Mouse (Mus musculus) WW6 (cell line): Measurements from ENCODE around the gene Srcap.
"Not testable (repeated sequence)": the region's sequence is repeated elsewhere in the genome, so short reads cannot be mapped to it uniquely, and the experiment has no call there.

Experiments used
- DNase-seq: peaks from one replicate; pipeline ENCODE4 v3.0.0-alpha.2; 2013; ENCODE audit warnings: low read depth, low spot score

Gene Srcap

GRCm38 (mm10) chr7:127489982-127490381 lies 21.8 kb upstream of the Srcap start:
- no peak for DNase-seq

DNA sequence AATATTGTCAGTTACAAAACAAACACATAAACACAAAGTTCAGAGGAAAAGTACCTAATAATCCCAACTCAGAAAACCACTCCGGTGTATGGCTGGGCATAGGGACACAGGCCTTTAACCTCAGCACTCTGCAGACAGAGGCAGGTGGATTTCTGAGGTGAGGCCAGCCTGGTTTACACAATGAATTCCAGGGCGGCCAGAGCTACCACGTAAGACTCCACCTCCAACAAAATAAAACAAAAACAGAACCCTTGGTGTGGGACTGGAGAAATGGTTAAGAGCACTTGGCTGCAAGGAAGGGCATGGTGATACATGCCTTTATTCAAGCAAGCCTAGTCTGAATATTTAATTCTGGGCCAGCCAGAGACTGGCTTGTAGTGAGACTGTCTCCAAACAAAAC lies 19.9 kb upstream of the Srcap start:
- DNase-seq = no peak

GRCm38 (mm10) chr7:127494648-127495047 lies 17.1 kb upstream of the Srcap start:
- no peak for DNase-seq

DNA sequence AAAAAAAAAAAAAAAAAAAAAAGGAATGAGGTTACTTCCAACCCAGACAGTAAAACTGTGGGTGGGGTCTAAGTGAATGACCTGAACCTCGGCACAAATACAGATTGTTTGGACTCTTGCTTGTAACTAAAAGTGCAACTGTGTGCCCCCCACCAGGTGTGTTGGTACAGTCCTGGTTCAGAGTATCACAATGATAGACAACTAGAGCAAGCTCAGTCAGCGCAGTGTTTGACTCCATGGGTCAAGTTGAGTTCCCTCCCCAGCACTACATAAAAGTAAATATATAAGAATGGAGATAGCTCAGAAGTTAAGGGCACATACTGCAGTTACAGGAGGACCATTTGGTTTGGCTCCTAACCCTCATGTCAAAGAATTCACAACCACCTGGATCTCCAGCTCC lies 14.4 kb upstream of the Srcap start:
- no peak for DNase-seq

DNA sequence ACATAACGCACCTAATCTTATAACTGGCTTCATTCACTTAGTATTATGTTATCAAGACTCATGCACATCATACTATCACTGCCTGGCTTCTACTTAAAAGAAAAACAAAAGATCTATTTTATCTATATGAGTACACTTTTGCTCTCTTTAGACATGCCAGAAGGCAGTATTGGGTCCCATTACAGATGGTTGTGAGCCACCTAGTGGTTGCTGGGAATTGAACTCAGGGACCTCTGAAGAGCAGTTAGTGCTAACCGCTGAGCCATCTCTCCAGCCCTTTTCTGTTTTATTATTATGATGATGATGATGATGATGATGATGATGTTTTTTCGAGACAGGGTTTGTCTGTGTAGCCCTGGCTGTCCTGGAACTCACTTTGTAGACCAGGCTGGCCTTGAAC lies 13.4 kb upstream of the Srcap start:
- DNase-seq = no peak

DNA sequence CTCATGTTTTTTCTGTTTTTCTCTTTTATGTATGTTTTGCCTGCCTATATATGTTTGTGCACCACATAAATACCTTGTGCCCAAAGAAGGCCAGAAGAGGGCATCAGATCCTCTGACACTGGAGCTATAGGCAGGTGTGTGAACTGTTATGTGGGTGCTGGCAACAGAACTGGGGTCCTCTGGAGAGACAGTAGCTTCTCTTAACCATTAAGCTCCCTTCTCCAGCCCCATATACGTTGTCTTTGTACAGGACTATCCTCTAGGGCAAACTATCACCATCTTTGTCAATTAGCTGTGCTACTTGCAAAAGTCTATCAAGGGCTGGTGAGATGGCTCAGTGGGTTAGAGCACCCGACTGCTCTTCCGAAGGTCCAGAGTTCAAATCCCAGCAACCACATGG lies 3.5 kb upstream of the Srcap start:
- no peak for DNase-seq

GRCm38 (mm10) chr7:127509830-127510229 lies 2.0 kb upstream of the Srcap start:
- not testable (repeated sequence) for DNase-seq

- no peak for DNase-seq
Observed at GRCm38 (mm10) chr7:127511241-127511640, 542 bp upstream of the Srcap start.

DNA sequence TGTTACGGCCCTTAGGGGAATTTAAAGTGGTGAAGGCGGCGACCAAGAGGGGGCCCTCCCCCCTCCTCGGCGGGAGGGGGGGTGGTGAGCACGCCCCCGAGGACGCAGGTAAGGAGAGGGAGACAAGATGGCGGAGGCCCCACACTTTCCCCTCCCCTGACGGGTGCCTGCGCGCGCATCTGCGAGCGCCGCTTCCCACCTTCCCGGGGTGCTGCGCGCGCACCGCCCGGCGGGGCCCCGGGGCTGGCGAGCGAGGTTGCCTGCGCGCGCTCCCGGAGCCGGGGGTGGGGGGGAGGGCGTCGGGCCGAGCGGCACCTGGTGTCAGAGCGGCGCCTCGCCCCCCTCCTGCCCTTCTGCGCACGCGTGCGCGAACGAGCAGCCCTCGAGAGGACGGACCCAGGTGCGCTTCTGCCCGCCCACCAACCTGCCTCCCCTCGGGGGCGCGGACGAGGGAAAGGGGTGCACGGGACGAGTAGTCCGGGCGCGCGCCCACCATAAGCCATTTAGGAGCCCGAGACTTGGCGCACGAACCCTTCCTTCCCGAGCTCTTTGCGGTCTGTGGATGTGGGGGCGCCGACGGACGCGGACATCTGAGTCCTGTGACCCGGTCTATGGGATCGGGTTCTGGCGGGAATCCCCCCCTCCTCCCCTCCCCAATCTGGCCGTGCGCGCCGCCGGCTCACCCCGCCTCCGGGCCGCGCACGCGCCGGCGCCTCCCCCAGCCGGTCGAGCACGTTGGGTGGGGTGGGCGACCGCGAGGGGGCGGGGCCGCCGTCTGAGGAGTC lies 640 bp downstream of the Srcap start:
- peak; percentile 77 for DNase-seq

- DNase-seq = no peak
Observed at GRCm38 (mm10) chr7:127513016-127513390, 1.2 kb downstream of the Srcap start.

GRCm38 (mm10) chr7:127513781-127514180 lies 2.0 kb downstream of the Srcap start:
- no peak for DNase-seq

- DNase-seq = no peak
Observed at GRCm38 (mm10) chr7:127515846-127516245, 4.1 kb downstream of the Srcap start.

DNA sequence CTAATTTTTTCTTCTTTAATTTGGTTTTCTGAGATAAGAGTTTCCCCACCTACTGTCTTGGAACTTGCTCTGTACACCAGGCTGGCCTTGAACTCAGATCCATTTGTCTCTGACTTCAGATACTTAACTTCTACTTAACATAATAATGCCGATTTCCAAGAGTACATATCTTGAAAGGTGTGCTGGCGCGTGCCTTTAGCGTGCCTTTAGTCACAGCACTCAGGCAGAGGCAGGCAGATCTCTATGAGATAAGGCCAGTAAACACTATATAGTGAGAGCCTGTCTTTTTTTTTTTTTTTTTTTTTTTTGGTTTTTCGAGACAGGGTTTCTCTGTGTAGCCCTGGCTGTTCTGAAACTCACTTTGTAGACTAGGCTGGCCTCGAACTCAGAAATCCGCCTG lies 4.6 kb downstream of the Srcap start:
- DNase-seq = no peak

GRCm38 (mm10) chr7:127519284-127519683 lies 7.5 kb downstream of the Srcap start, which contains the start of gene Gm42715:
TSS of gene Gm42715 (plus strand) at chr7:127519584.
- DNase-seq = no peak

GRCm38 (mm10) chr7:127541671-127542070 lies 29.9 kb downstream of the Srcap start:
- no peak for DNase-seq

- no peak for DNase-seq
Observed at GRCm38 (mm10) chr7:127549116-127549835, 37.5 kb downstream of the Srcap start.

DNA sequence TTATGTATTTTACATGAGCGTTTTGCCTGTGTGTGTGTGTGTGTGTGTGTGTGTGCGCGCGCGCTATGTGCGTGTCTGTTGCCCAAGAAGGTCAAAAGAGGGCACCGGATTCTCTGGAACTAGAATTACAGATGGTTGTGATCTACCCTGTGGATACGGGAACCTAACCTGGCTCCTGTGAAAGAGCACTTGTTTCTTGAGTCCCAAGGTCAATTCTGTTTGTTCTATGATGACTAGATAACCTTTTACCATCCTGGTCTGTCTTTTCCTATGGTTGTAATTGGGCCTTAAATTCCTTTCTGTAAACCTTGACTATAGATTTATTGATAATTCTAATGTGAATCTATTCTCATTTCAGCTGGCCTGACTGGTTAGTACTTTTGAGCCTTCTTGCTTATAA lies 39.8 kb downstream of the Srcap start:
- DNase-seq = no peak

DNA sequence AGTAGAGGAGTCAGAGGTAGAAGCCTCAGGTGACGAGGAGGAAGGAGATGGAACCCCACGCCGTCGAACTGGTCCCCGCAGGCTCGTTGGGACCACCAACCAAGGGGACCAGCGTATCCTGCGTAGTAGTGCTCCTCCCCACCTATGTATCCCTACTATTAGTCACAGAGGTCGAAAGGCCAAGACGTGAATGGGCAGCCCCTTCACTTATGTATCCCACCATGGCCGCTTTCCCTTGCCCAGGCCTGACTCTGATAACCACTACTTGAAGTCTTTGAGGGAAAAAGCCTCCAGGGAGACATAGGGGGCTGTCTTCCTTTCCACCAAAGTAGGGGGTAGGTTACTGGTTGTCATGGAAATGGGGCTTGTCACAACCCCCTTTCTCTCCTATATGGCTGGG lies 48.8 kb downstream of the Srcap start:
- DNase-seq = no peak

- DNase-seq = no peak
Observed at GRCm38 (mm10) chr7:127561340-127561858, 49.6 kb downstream of the Srcap start, which contains the start of gene Tmem265. TSS of gene Tmem265 (plus strand) at chr7:127561390.

DNA sequence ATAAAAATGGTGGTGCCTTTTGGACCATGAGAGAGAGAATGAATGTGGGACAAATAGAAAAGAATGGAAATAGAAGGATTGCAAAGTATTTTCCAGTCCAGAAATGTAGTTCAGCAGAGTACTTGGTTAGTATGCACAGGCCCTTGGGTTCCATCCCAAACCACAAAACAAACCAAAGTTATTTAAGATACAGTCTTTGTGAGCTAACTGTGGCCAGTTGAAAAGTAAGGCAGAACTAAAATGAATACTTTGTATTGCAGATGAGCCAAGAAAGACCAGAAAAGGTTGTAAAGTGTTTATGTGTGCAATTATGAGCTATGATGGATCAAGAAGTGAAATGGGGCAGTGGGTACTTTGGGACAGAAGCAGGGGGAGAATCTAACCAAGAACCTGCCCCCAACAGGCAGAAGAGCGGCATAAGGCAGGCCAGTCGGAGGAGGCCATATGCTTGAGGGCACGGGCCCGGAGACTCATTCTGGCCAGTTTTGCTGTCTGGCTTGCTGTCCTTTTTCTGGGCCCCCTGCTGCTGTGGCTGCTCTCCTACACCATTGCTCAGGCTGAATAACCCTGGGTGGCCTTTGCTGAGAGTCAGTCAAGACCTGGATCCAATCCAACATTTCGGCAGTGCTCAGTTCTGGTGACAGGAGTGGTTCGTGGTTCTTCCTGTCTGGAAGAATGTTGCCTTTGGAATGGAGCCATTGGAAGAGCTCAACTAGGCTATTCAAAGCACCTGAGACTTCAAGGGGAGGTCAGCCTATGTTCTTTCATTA lies 52.8 kb downstream of the Srcap start:
- DNase-seq = no peak

DNA sequence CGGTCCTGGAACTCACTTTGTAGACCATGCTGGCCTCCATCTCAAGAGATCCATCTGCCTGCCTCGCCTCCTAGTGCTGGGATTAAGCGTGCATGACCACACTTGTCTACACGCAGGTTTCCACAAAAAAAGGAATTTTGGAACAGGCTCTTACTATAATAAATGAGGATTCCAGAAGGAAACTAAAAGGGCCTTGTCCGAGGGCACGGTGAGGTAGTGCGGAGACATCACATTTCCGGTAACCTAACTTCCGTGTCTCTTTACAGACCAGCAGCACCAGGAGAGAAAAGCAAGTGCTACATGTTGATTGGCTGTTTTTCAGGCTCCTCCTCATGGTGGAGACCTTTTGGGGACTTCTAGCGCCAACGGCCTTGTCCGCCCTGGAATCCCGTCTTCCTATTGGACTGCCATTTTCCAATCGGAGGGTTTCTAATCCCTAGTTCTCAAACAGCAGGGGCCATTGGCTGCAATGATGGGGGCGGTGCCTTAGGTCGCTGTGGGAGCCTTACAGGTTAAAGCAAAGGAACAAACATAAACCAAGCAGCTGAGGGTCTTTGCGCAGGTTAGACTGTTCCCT lies 61.2 kb downstream of the Srcap start, which contains the start of gene Phkg2:
TSS of gene Phkg2 (plus strand) at position 446 of the 577 bp plus-strand sequence.
- peak; percentile 90 for DNase-seq
